Mouse (Mus musculus) lung, postnatal 14 days (tissue): ENCODE measurements at regions not wholly inside any gene's neighbourhood (a gene's known extent, or its start where the extent isn't known, plus 50 kb on each side); places are given as distances from the start of the nearest gene placed in this dataset.

Experiments used
- DNase-seq: peaks from one replicate; pipeline ENCODE4 v3.0.0; 2021

GRCm38 (mm10) chr10:117443426-117444350 is 63.9 kb upstream of the Cpsf6 start:
- no peak for DNase-seq

- no peak for DNase-seq
These were observed 62.4 kb upstream of the Cpsf6 start for GRCm38 (mm10) chr10:117441979-117442803.

- DNase-seq, result no peak
These were observed 61.5 kb upstream of the Cpsf6 start for GRCm38 (mm10) chr10:117441121-117441978.

- DNase-seq, result no peak
These were observed 60.6 kb upstream of the Cpsf6 start for GRCm38 (mm10) chr10:117440225-117440976.

- no peak for DNase-seq
These were observed 59.6 kb upstream of the Cpsf6 start for GRCm38 (mm10) chr10:117439206-117440110.

GRCm38 (mm10) chr10:117438614-117439193 is 58.9 kb upstream of the Cpsf6 start:
- no peak for DNase-seq

- no peak for DNase-seq
These were observed 58.2 kb upstream of the Cpsf6 start for GRCm38 (mm10) chr10:117437970-117438369.

GRCm38 (mm10) chr10:117436875-117437715 is 57.3 kb upstream of the Cpsf6 start:
- DNase-seq, result peak; percentile 67

GRCm38 (mm10) chr10:117436308-117436874 is 56.6 kb upstream of the Cpsf6 start:
- DNase-seq, result no peak

GRCm38 (mm10) chr10:117435734-117436121 is 55.9 kb upstream of the Cpsf6 start:
- DNase-seq, result no peak

GRCm38 (mm10) chr10:117434871-117435733 is 55.3 kb upstream of the Cpsf6 start:
- DNase-seq, result peak; percentile 95

GRCm38 (mm10) chr10:117434293-117434842 is 54.6 kb upstream of the Cpsf6 start:
- no peak for DNase-seq

GRCm38 (mm10) chr10:117433547-117434292 is 53.9 kb upstream of the Cpsf6 start:
- no peak for DNase-seq

- no peak for DNase-seq
These were observed 53.2 kb upstream of the Cpsf6 start for GRCm38 (mm10) chr10:117432871-117433546.

GRCm38 (mm10) chr10:117432415-117432814 is 52.6 kb upstream of the Cpsf6 start:
- peak; percentile 89 for DNase-seq

GRCm38 (mm10) chr10:117431850-117432249 is 52.0 kb upstream of the Cpsf6 start:
- no peak for DNase-seq
